Mouse (Mus musculus): ENCODE measurements at regions not wholly inside any gene's neighbourhood (a gene's known extent, or its start where the extent isn't known, plus 50 kb on each side); places are given as distances from the start of the nearest gene placed in this dataset.

- no peak for DNase-seq
These were observed 56.8 kb upstream of the Lhx8 start for GRCm38 (mm10) chr3:154387271-154387670.

GRCm38 (mm10) chr3:154385831-154386312 lies 55.4 kb upstream of the Lhx8 start:
- DNase-seq, result no peak

GRCm38 (mm10) chr3:154382811-154383210 lies 52.4 kb upstream of the Lhx8 start:
- no peak for DNase-seq

GRCm38 (mm10) chr3:154381561-154381960 lies 51.1 kb upstream of the Lhx8 start:
- DNase-seq, result no peak

All from cerebellum, adult 11 months (tissue).